Mouse (Mus musculus): Measurements from ENCODE around the gene Gm21885. TPM values are rescaled to one million over a fixed set of nuclear protein-coding genes. Genes with fewer than 3 reads are reported as not detected.

Gm21885 gene
- total and polyA plus RNA-seq, 3 experiments: not detected

GRCm38 (mm10) chr11:94334386-94334968, 52.8 kb downstream of the Gm21885 start:
- no peak for DNase-seq (ENCODE audit: low spot score)
- Histone ChIP-seq H3K4me3 (ENCODE audit: low read depth, low read length) (no peak overlapping the region), H3K9me3 (replicated peaks) (no peaks in the 10 kb centered on the region), H3K36me3 (replicated peaks) (peaks cover 68% of the 10 kb centered on the region), H3K27me3 (ENCODE audit: insufficient read depth, low read length) (no peaks in the 10 kb centered on the region), H3K4me1 (ENCODE audit: insufficient read depth, low read depth, low read length) (peaks cover 19% of the 10 kb centered on the region)
- TF ChIP-seq GATA1 (IDR thresholded peaks at IDR 0.05; ENCODE audit: borderline replicate concordance, low read length): no peak
- TF ChIP-seq GATA2 (IDR thresholded peaks at IDR 0.05; ENCODE audit: borderline replicate concordance, low read depth, low read length): no peak
- TF ChIP-seq CTCF (IDR thresholded peaks at IDR 0.05; ENCODE audit: low read depth, low read length): no peak
- TF ChIP-seq POLR2AphosphoS5 (IDR thresholded peaks at IDR 0.05; ENCODE audit: insufficient replicate concordance, low read depth, low read length): no peak
- no peak for ATAC-seq (ENCODE audit: extremely low read depth, insufficient number of reproducible peaks, low FRiP score, poor library complexity, severe bottlenecking)

Other genes with a start within 250 kb of the Gm21885 start
- gene Tob1, start 70.4 kb upstream of the Gm21885 start, total RNA-seq (2014; fragmentation: Nextera tagmentation): 28.6 and 35.0 TPM in 2 replicates
- 9.9 and 11.6 TPM in 2 replicates for gene Tob1, start 70.4 kb upstream of the Gm21885 start, total RNA-seq (2017)
- gene Tob1, start 70.4 kb upstream of the Gm21885 start, polyA plus RNA-seq (2012): 10.5 and 11.1 TPM in 2 replicates
- not detected in 2 replicates for gene Wfikkn2, start 35.9 kb upstream of the Gm21885 start, total RNA-seq (2014; fragmentation: Nextera tagmentation)
- gene Wfikkn2, start 35.9 kb upstream of the Gm21885 start, total RNA-seq (2017): 0.05 TPM in 1 of 2 replicates, not detected in the other
- gene Wfikkn2, start 35.9 kb upstream of the Gm21885 start, polyA plus RNA-seq (2012): 0.03 TPM in 1 of 2 replicates, not detected in the other
- 238 and 283 TPM in 2 replicates for gene Luc7l3, start 40.1 kb downstream of the Gm21885 start, total RNA-seq (2014; fragmentation: Nextera tagmentation)
- 170 and 260 TPM in 2 replicates for gene Luc7l3, start 40.1 kb downstream of the Gm21885 start, total RNA-seq (2017)
- gene Luc7l3, start 40.1 kb downstream of the Gm21885 start, polyA plus RNA-seq (2012): 26.4 and 38.7 TPM in 2 replicates
- gene Ankrd40, start 46.1 kb downstream of the Gm21885 start, total RNA-seq (2014; fragmentation: Nextera tagmentation): 34.4 and 46.0 TPM in 2 replicates
- gene Ankrd40, start 46.1 kb downstream of the Gm21885 start, total RNA-seq (2017): 46.4 and 48.4 TPM in 2 replicates
- gene Ankrd40, start 46.1 kb downstream of the Gm21885 start, polyA plus RNA-seq (2012): 75.8 and 90.9 TPM in 2 replicates
- gene Abcc3, start 111.1 kb downstream of the Gm21885 start, total RNA-seq (2014; fragmentation: Nextera tagmentation): not detected in 2 replicates
- 0.17 and 0.27 TPM in 2 replicates for gene Abcc3, start 111.1 kb downstream of the Gm21885 start, total RNA-seq (2017)
- gene Abcc3, start 111.1 kb downstream of the Gm21885 start, polyA plus RNA-seq (2012): not detected in 2 replicates
- gene Cacna1g, start 192.3 kb downstream of the Gm21885 start, total RNA-seq (2014; fragmentation: Nextera tagmentation): 38.4 TPM in 1 of 2 replicates, not detected in the other
- 0.49 TPM in 1 of 2 replicates, not detected in the other for gene Cacna1g, start 192.3 kb downstream of the Gm21885 start, total RNA-seq (2017)
- gene Cacna1g, start 192.3 kb downstream of the Gm21885 start, polyA plus RNA-seq (2012): 0.01 TPM in 1 of 2 replicates, not detected in the other
- not detected in 2 replicates for gene Spata20, start 204.3 kb downstream of the Gm21885 start, total RNA-seq (2014; fragmentation: Nextera tagmentation)
- not detected in 2 replicates for gene Spata20, start 204.3 kb downstream of the Gm21885 start, total RNA-seq (2017)
- not detected in 2 replicates for gene Spata20, start 204.3 kb downstream of the Gm21885 start, polyA plus RNA-seq (2012)
- gene Epn3, start 218.1 kb downstream of the Gm21885 start, total RNA-seq (2014; fragmentation: Nextera tagmentation): not detected in 2 replicates
- not detected in 2 replicates for gene Epn3, start 218.1 kb downstream of the Gm21885 start, total RNA-seq (2017)
- not detected in 2 replicates for gene Epn3, start 218.1 kb downstream of the Gm21885 start, polyA plus RNA-seq (2012)
- not detected in 2 replicates for gene Mycbpap, start 239.9 kb downstream of the Gm21885 start, total RNA-seq (2014; fragmentation: Nextera tagmentation)
- gene Mycbpap, start 239.9 kb downstream of the Gm21885 start, total RNA-seq (2017): 0.06 TPM in 1 of 2 replicates, not detected in the other
- not detected in 2 replicates for gene Mycbpap, start 239.9 kb downstream of the Gm21885 start, polyA plus RNA-seq (2012)